Mouse (Mus musculus): ENCODE measurements around the gene Cbx1.

Cbx1 gene

GRCm38 (mm10) chr11:96788871-96789795, at the start of gene Cbx1:
TSS of gene Cbx1 (plus strand) at chr11:96789127.
- peak; percentile 59 for DNase-seq (ENCODE audit: low spot score)

GRCm38 (mm10) chr11:96740796-96741195, 48.1 kb upstream of the Cbx1 start:
- DNase-seq (ENCODE audit: low spot score): no peak

- DNase-seq (ENCODE audit: low spot score): no peak
Observed at GRCm38 (mm10) chr11:96741995-96742394, 46.9 kb upstream of the Cbx1 start.

GRCm38 (mm10) chr11:96743000-96743399, 45.9 kb upstream of the Cbx1 start:
- DNase-seq (ENCODE audit: low spot score): no peak

GRCm38 (mm10) chr11:96743891-96744290, 45.0 kb upstream of the Cbx1 start:
- no peak for DNase-seq (ENCODE audit: low spot score)

- no peak for DNase-seq (ENCODE audit: low spot score)
Observed at GRCm38 (mm10) chr11:96746648-96747047, 42.3 kb upstream of the Cbx1 start.

GRCm38 (mm10) chr11:96747555-96747954, 41.4 kb upstream of the Cbx1 start:
- DNase-seq (ENCODE audit: low spot score): no peak

- DNase-seq (ENCODE audit: low spot score): no peak
Observed at GRCm38 (mm10) chr11:96755298-96755697, 33.6 kb upstream of the Cbx1 start.

- no peak for DNase-seq (ENCODE audit: low spot score)
Observed at GRCm38 (mm10) chr11:96757421-96757820, 31.5 kb upstream of the Cbx1 start.

GRCm38 (mm10) chr11:96758402-96758801, 30.5 kb upstream of the Cbx1 start:
- no peak for DNase-seq (ENCODE audit: low spot score)

GRCm38 (mm10) chr11:96760042-96760441, 28.9 kb upstream of the Cbx1 start:
- no peak for DNase-seq (ENCODE audit: low spot score)

- no peak for DNase-seq (ENCODE audit: low spot score)
Observed at GRCm38 (mm10) chr11:96761984-96762383, 26.9 kb upstream of the Cbx1 start.

- no peak for DNase-seq (ENCODE audit: low spot score)
Observed at GRCm38 (mm10) chr11:96762742-96763470, 26.0 kb upstream of the Cbx1 start.

- DNase-seq (ENCODE audit: low spot score): no peak
Observed at GRCm38 (mm10) chr11:96764511-96765350, 24.2 kb upstream of the Cbx1 start.

- no peak for DNase-seq (ENCODE audit: low spot score)
Observed at GRCm38 (mm10) chr11:96765645-96766044, 23.3 kb upstream of the Cbx1 start.

- no peak for DNase-seq (ENCODE audit: low spot score)
Observed at GRCm38 (mm10) chr11:96766555-96766954, 22.4 kb upstream of the Cbx1 start.

- DNase-seq (ENCODE audit: low spot score): no peak
Observed at GRCm38 (mm10) chr11:96767096-96767495, 21.8 kb upstream of the Cbx1 start.

GRCm38 (mm10) chr11:96768240-96768639, 20.7 kb upstream of the Cbx1 start:
- DNase-seq (ENCODE audit: low spot score): no peak

GRCm38 (mm10) chr11:96771274-96771975, 17.5 kb upstream of the Cbx1 start:
- DNase-seq (ENCODE audit: low spot score): no peak

GRCm38 (mm10) chr11:96772413-96772812, 16.5 kb upstream of the Cbx1 start:
- no peak for DNase-seq (ENCODE audit: low spot score)

GRCm38 (mm10) chr11:96774536-96774935, 14.4 kb upstream of the Cbx1 start:
- no peak for DNase-seq (ENCODE audit: low spot score)

- no peak for DNase-seq (ENCODE audit: low spot score)
Observed at GRCm38 (mm10) chr11:96775063-96775462, 13.9 kb upstream of the Cbx1 start.
